Mouse (Mus musculus) adrenal gland, postnatal 4 days (tissue): ENCODE measurements around the gene Nid2. TPM values are rescaled to one million over a fixed set of nuclear protein-coding genes. Genes with fewer than 3 reads are reported as not detected.

Source experiments
- DNase-seq, 2 experiments: peaks; one replicate each; pipeline ENCODE4 v3.0.0; 2021 to 2022; ENCODE audit warnings: low spot score in 2 of 2, mixed read lengths in 2 of 2
- long read RNA-seq, 2 experiments: library from polyadenylated mRNA; stranded (forward); transcript quantifications; one replicate each; pipeline ENCODE4 v2.0.0; 2021
- total RNA-seq, 2 experiments: library from RNA; stranded (reverse); gene quantifications; 2 replicates each; pipeline ENCODE4 v1.2.3; 2021

The Nid2 gene
- total RNA-seq: 100 to 1,000 TPM in 1 of 2 experiments, 10 to 100 TPM in 1; 80.3 to 105 TPM
- long read RNA-seq, experiment 1, full-length matches to known transcripts: 22 of 41 reads
- long read RNA-seq, experiment 1, partial matches to known transcripts: 14 of 41 reads
- long read RNA-seq, experiment 1, other reads (novel, unspliced or antisense): 5 of 41 reads
- long read RNA-seq, experiment 2, full-length matches to known transcripts: 61 of 133 reads
- long read RNA-seq, experiment 2, partial matches to known transcripts: 62 of 133 reads
- long read RNA-seq, experiment 2, other reads (novel, unspliced or antisense): 10 of 133 reads

- peak; percentile 79 for DNase-seq
Measured at GRCm38 (mm10) chr14:19751025-19751771, at the start of gene Nid2. Nid2 (plus strand) TSS chr14:19751265.

GRCm38 (mm10) chr14:19701546-19701945 is 49.5 kb upstream of the Nid2 start:
- no peak for DNase-seq

GRCm38 (mm10) chr14:19705649-19706048 is 45.4 kb upstream of the Nid2 start:
- DNase-seq: peak; percentile 38 to 57

- peak in 1 of 2 experiments; percentile 31 for DNase-seq
Measured at GRCm38 (mm10) chr14:19706454-19706853, 44.6 kb upstream of the Nid2 start.

GRCm38 (mm10) chr14:19706997-19707396 is 44.1 kb upstream of the Nid2 start:
- DNase-seq: no peak

GRCm38 (mm10) chr14:19707721-19708507 is 43.2 kb upstream of the Nid2 start:
- no peak for DNase-seq

- no peak for DNase-seq
Measured at GRCm38 (mm10) chr14:19709161-19709560, 41.9 kb upstream of the Nid2 start.

- DNase-seq: no peak
Measured at GRCm38 (mm10) chr14:19711771-19712170, 39.3 kb upstream of the Nid2 start.

- DNase-seq: no peak
Measured at GRCm38 (mm10) chr14:19713067-19713466, 38.0 kb upstream of the Nid2 start.

GRCm38 (mm10) chr14:19719077-19719476 is 32.0 kb upstream of the Nid2 start:
- no peak for DNase-seq

- no peak for DNase-seq
Measured at GRCm38 (mm10) chr14:19720044-19720611, 30.9 kb upstream of the Nid2 start.

GRCm38 (mm10) chr14:19728278-19728677 is 22.8 kb upstream of the Nid2 start:
- no peak for DNase-seq

- peak in 1 of 2 experiments; percentile 43 for DNase-seq
Measured at GRCm38 (mm10) chr14:19728737-19729136, 22.3 kb upstream of the Nid2 start.

- DNase-seq: no peak
Measured at GRCm38 (mm10) chr14:19732097-19732496, 19.0 kb upstream of the Nid2 start.

GRCm38 (mm10) chr14:19733490-19734282 is 17.4 kb upstream of the Nid2 start:
- DNase-seq: no peak

- DNase-seq: no peak
Measured at GRCm38 (mm10) chr14:19735303-19735702, 15.8 kb upstream of the Nid2 start.

- DNase-seq: no peak
Measured at GRCm38 (mm10) chr14:19737568-19737967, 13.5 kb upstream of the Nid2 start.

- no peak for DNase-seq
Measured at GRCm38 (mm10) chr14:19738094-19738843, 12.8 kb upstream of the Nid2 start.

GRCm38 (mm10) chr14:19739416-19740146 is 11.5 kb upstream of the Nid2 start:
- DNase-seq: no peak
